Mouse (Mus musculus) midbrain, embryonic 15.5 days (tissue): ENCODE results near the gene Dnajc17. TPM values are rescaled to one million over a fixed set of nuclear protein-coding genes. Genes with fewer than 3 reads are reported as not detected.

Source experiments
- ATAC-seq: fragments of 200-750 bp; cut with Nextera tagmentation; replicated peaks from 2 replicates; pipeline ENCODE4 v1.8.0; 2017; ENCODE audit warnings: moderate TSS enrichment
- H3K27ac ChIP-seq: fragments of 300-500 bp; sonication (generic); 2 replicates; pipeline ENCODE4 v1.5.1; 2015; ENCODE audit warnings: mild to moderate bottlenecking, inconsistent platforms
- H3K27me3 ChIP-seq: fragments of 300-500 bp; sonication (generic); replicated peaks from 2 replicates; pipeline ENCODE4 v1.6.1; 2015; ENCODE audit warnings: inconsistent platforms
- H3K36me3 ChIP-seq: fragments of 300-500 bp; sonication (generic); replicated peaks from 2 replicates; pipeline ENCODE4 v1.6.1; 2015; ENCODE audit warnings: inconsistent platforms
- H3K4me1 ChIP-seq: fragments of 300-500 bp; sonication (generic); 2 replicates; pipeline ENCODE4 v1.6.1; 2015; ENCODE audit warnings: inconsistent platforms
- H3K4me2 ChIP-seq: fragments of 300-500 bp; sonication (generic); 2 replicates; pipeline ENCODE4 v1.6.1; 2015; ENCODE audit warnings: inconsistent platforms, mild to moderate bottlenecking, moderate library complexity
- H3K4me3 ChIP-seq: fragments of 300-500 bp; sonication (generic); 2 replicates; pipeline ENCODE4 v1.5.1; 2015; ENCODE audit warnings: mild to moderate bottlenecking, inconsistent platforms
- H3K9ac ChIP-seq: fragments of 300-500 bp; sonication (generic); 2 replicates; pipeline ENCODE4 v1.6.1; 2015; ENCODE audit warnings: mild to moderate bottlenecking, inconsistent platforms
- H3K9me3 ChIP-seq: fragments of 300-500 bp; sonication (generic); 2 replicates; pipeline ENCODE4 v1.6.1; 2016; ENCODE audit warnings: inconsistent platforms
- WGBS: fragments of 180-500 bp; shearing (Covaris S2); methylation state at CpG from one replicate; pipeline ENCODE4 v1.1.7; 2015; ENCODE audit warnings: mixed read lengths; 5-methylcytosine and 5-hydroxymethylcytosine counted together
- polyA plus RNA-seq: library from polyadenylated mRNA; unstranded; fragments of >200 nt; fragmentation: Nextera tagmentation; extraction: Ambion mirVana; gene quantifications from 2 replicates; pipeline ENCODE4 v1.2.1, GENCODE M21; 2015

Dnajc17 gene
- polyA plus RNA-seq, 1 experiment from 2014 or later: 29.4 TPM

DNA sequence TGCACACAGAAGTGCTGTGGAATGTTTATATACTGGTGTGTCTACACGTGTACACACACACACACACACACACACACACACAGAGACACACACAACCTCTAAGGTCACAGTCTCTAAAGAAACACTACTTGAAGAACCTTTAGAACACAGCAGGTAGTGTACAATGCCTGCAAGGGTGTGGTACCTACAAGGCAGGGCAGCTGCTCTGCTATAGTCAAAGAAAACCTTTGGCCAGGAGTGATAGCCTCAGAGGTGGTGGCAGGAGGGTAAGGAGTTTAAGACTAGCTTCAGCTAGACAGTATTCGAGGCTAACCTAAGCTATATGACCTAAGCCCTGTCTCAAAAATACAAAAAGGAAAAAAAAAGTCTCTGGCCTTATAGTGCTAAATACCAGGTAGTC is 53.9 kb downstream of the Dnajc17 start:
- H3K27me3 ChIP-seq: no peaks in the 10 kb centered on the region
- peaks cover 23% of the 10 kb centered on the region for H3K4me1 ChIP-seq
- WGBS: 87% methylated on average over 2 of the region's 2 CpGs
- H3K9me3 ChIP-seq: no peaks in the 10 kb centered on the region
- no peak for ATAC-seq
- peaks cover 36% of the 10 kb centered on the region for H3K36me3 ChIP-seq
- no peak overlapping the region for H3K27ac ChIP-seq
- H3K4me3 ChIP-seq: no peak overlapping the region
- H3K9ac ChIP-seq: no peak overlapping the region
- no peak overlapping the region for H3K4me2 ChIP-seq

DNA sequence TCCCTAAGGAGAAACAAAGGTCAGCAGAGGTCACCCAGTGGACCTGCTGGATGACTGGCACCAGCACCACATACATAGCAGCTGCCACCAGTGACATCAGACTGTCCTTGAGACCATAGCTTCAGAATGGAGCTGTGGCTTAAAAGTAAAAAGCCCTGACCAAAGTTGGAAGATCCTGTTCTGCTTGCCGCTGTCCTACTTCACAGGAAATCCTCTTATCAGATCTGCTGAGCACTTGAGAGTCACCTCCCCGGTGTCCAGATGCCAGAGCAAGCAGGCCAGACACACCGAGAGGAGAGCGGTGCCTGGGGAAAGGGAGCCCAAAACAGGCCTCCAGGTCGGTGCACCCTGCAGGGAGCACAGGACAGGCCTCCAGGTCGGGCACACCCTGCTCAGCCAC is 56.3 kb downstream of the Dnajc17 start:
- ATAC-seq: no peak
- Histone ChIP-seq H3K9ac (no peak overlapping the region), H3K4me1 (peaks cover 18% of the 10 kb centered on the region), H3K9me3 (no peaks in the 10 kb centered on the region), H3K4me3 (no peak overlapping the region), H3K4me2 (no peak overlapping the region), H3K27ac (no peak overlapping the region), H3K27me3 (no peaks in the 10 kb centered on the region), H3K36me3 (peaks cover 53% of the 10 kb centered on the region)
- WGBS: 90% methylated on average over 6 of the region's 6 CpGs

DNA sequence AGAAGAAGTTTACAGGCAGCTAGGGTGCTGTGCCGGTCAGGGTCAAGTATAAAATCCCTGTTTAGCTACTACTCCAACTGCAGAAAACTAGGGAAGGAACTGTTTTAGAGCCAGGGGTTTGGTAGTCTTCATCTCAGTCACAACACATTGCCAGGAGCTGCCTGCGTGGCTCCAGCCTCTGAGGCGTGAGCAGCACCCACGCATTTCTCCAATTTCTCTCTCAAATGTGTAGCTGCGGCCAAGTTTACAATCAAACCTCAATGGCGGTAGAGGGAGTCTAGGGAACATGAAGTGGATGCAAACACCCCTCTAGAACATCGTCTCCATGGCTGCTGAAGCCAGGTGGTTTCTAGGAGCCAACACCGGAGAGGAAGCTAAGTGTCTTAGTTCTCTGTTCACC is 60.8 kb downstream of the Dnajc17 start:
- no peak overlapping the region for H3K4me2 ChIP-seq
- H3K4me3 ChIP-seq: no peak overlapping the region
- no peak overlapping the region for H3K27ac ChIP-seq
- H3K9ac ChIP-seq: no peak overlapping the region
- no peaks in the 10 kb centered on the region for H3K9me3 ChIP-seq
- 91% methylated on average over 8 of the region's 8 CpGs for WGBS
- no peak for ATAC-seq
- no peaks in the 10 kb centered on the region for H3K4me1 ChIP-seq
- H3K27me3 ChIP-seq: no peaks in the 10 kb centered on the region
- H3K36me3 ChIP-seq: peaks cover 68% of the 10 kb centered on the region

DNA sequence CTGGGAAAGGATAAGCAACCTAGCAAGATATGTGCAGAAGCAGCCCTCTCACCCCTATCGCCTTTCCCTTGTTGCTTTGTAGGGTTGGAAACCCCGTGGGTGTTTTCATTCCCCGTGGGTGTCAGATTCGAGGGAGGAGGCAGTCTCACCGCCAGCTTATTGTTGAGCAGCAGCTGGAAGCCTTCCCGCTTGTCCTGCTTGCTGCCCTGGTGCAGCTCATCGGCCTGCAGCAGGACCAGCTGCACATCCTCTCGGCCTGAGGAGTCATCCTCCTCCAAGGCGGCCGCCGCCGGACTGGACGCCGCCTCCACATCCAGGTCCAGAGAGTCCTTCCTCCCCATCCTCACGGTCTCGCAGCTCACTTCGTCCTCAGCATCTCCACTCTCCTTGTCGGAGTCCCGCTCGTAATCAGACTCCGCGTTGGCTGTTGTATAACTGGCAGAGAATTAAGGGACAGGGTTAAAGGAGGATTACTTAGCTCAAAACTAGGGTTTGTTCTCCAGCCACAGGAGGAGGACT is 61.4 kb downstream of the Dnajc17 start:
- no peak overlapping the region for H3K4me3 ChIP-seq
- H3K36me3 ChIP-seq: peaks cover 67% of the 10 kb centered on the region
- 83% methylated on average over 22 of the region's 22 CpGs for WGBS

DNA sequence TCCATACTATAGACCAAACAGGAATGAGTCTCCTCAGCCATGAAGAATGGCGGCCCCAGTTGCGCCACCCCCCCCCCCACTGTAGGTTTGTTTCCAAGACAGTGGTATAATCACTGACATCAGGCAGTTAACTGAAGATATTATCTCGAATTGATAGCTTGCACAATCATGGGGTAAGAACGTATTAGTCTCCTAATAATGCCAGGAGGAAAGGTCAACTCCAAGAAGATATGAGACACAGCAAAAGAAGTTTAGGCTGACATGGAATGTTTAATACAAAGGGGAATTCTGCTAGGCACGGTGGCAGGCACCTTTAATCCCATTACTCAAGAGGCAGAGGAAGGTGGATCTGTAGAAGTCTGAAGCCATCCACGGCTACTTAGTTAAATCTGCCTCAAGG is 62.2 kb downstream of the Dnajc17 start:
- WGBS: 86% methylated on average over 6 of the region's 6 CpGs
- Histone ChIP-seq H3K9ac (no peak overlapping the region), H3K27ac (no peak overlapping the region), H3K4me3 (no peak overlapping the region), H3K9me3 (no peaks in the 10 kb centered on the region), H3K4me1 (no peaks in the 10 kb centered on the region), H3K27me3 (no peaks in the 10 kb centered on the region), H3K36me3 (peaks cover 67% of the 10 kb centered on the region), H3K4me2 (no peak overlapping the region)
- ATAC-seq: no peak

More for the DNA sequence above, 61.4 kb downstream of the Dnajc17 start:
- Histone ChIP-seq H3K4me1 (no peaks in the 10 kb centered on the region), H3K9ac (no peak overlapping the region), H3K9me3 (no peaks in the 10 kb centered on the region), H3K27ac (no peak overlapping the region), H3K27me3 (no peaks in the 10 kb centered on the region), H3K4me2 (no peak overlapping the region)
- ATAC-seq: no peak

DNA sequence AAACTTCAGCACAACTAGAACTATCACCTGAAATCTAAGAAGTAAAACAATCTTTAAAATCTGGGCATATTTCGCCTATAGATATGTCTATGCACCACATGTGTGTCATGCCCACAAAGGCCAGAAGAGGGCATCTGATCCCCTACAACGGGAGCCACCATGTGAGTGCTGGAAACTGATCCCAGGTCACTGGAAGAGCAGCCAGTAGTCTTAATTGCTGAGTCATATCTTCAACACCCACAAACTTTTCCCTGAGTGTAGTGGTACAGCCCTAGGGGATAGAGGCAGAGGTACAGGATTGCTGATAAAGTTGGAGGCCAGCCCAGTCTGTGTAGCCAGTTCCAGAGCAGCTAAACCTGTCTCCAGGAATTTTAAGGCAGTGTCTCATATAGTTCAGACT is 63.4 kb downstream of the Dnajc17 start:
- H3K36me3 ChIP-seq: peaks cover 64% of the 10 kb centered on the region
- no peak overlapping the region for H3K9ac ChIP-seq
- H3K9me3 ChIP-seq: no peaks in the 10 kb centered on the region
- WGBS: 93% methylated on average over 2 of the region's 2 CpGs
- H3K27ac ChIP-seq: no peak overlapping the region
- H3K27me3 ChIP-seq: no peaks in the 10 kb centered on the region
- H3K4me2 ChIP-seq: no peak overlapping the region
- H3K4me3 ChIP-seq: no peak overlapping the region
- no peak for ATAC-seq
- H3K4me1 ChIP-seq: no peaks in the 10 kb centered on the region

DNA sequence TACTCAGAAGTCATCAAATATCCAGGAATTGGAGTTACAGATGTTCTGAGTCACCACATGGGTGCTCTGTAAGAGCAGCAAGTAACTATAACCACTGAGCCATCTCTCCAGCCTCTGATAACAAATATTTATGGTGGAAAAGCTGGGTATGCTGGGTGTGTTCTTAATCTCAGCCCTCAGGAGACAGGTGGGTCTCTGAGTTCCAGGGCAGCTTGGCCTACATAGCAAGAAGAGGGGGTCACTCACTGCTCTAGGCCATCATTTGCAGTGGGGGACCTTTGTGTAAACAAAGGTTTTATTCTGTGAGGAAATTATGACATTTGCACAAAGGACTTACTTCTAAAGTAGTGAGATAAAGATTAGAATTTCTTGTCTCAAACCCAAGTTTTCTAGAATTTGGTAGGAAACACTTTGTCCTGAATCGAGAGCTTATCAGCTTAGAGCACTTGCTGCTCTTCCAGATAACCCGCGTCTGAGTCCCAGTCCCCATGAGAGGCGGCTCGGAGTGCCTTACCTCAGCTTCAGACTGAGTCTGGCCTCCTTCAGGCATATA is 72.2 kb downstream of the Dnajc17 start:
- Histone ChIP-seq H3K9ac (no peak overlapping the region), H3K4me2 (no peak overlapping the region), H3K4me3 (no peak overlapping the region), H3K36me3 (peaks cover 48% of the 10 kb centered on the region), H3K4me1 (no peaks in the 10 kb centered on the region), H3K27ac (no peak overlapping the region), H3K27me3 (no peaks in the 10 kb centered on the region), H3K9me3 (no peaks in the 10 kb centered on the region)
- 88% methylated on average over 5 of the region's 5 CpGs for WGBS
- ATAC-seq: no peak

Other genes starting within 250 kb of the Dnajc17 start
- 37.1 and 38.5 TPM in 2 replicates for gene Ccdc32, start 179.4 kb downstream of the Dnajc17 start, polyA plus RNA-seq
- 4.6 and 4.9 TPM in 2 replicates for gene Rpusd2, start 174.0 kb downstream of the Dnajc17 start, polyA plus RNA-seq
- 5.9 and 7.2 TPM in 2 replicates for gene Knl1, start 161.7 kb downstream of the Dnajc17 start, polyA plus RNA-seq
- 8.3 and 9.8 TPM in 2 replicates for gene Rad51, start 96.0 kb downstream of the Dnajc17 start, polyA plus RNA-seq
- gene Rmdn3, start 51.8 kb downstream of the Dnajc17 start, polyA plus RNA-seq: 46.7 and 49.6 TPM in 2 replicates
- 6.8 and 7.8 TPM in 2 replicates for gene Gchfr, start 41.0 kb downstream of the Dnajc17 start, polyA plus RNA-seq
- 1.1 and 1.2 TPM in 2 replicates for gene Gm14137, start 34.3 kb downstream of the Dnajc17 start, polyA plus RNA-seq
- gene Zfyve19, start 178 bp downstream of the Dnajc17 start, polyA plus RNA-seq: 68.3 and 73.3 TPM in 2 replicates
- not detected in 2 replicates for gene Ppp1r14d, start 21.1 kb upstream of the Dnajc17 start, polyA plus RNA-seq
- 0.65 and 0.77 TPM in 2 replicates for gene Spint1, start 28.6 kb upstream of the Dnajc17 start, polyA plus RNA-seq
- 43.3 and 45.5 TPM in 2 replicates for gene Rhov, start 62.5 kb upstream of the Dnajc17 start, polyA plus RNA-seq
- 31.7 and 32.3 TPM in 2 replicates for gene Vps18, start 79.9 kb upstream of the Dnajc17 start, polyA plus RNA-seq
- gene Dll4, start 117.0 kb upstream of the Dnajc17 start, polyA plus RNA-seq: 5.2 and 5.3 TPM in 2 replicates
- 8.1 and 9.0 TPM in 2 replicates for gene Chac1, start 142.4 kb upstream of the Dnajc17 start, polyA plus RNA-seq